Mouse (Mus musculus) lung, adult 2 months (tissue): ENCODE data around the gene Plcb3. TPM values are rescaled to one million over a fixed set of nuclear protein-coding genes. Genes with fewer than 3 reads are reported as not detected.
"Not testable (repeated sequence)": the region's sequence is repeated elsewhere in the genome, so short reads cannot be mapped to it uniquely, and the experiment has no call there.

Experiments
- DNase-seq: peaks from one replicate; pipeline ENCODE4 v3.0.0; 2022
- H3K4me1 ChIP-seq: fragments of 200-500 bp; 2 replicates; pipeline ENCODE4 v1.6.1; 2011; ENCODE audit warnings: low read length; ENCODE audit not compliant: control insufficient read depth, insufficient read depth
- H3K4me3 ChIP-seq: fragments of 200-500 bp; replicated peaks from 2 replicates; pipeline ENCODE3; 2011; ENCODE audit warnings: low read depth, mild to moderate bottlenecking, control low read depth, low read length; ENCODE audit errors: extremely low read depth
- CTCF ChIP-seq: fragments of 200-500 bp; IDR thresholded peaks from 2 replicates; pipeline ENCODE4 v1.5.1; 2011; ENCODE audit warnings: mild to moderate bottlenecking, low read length, control low read depth; ENCODE audit not compliant: insufficient read depth
- POLR2A ChIP-seq: fragments of 200-500 bp; IDR thresholded peaks from 2 replicates; pipeline ENCODE4 v1.6.1; 2011; ENCODE audit warnings: low read depth, mild to moderate bottlenecking, control low read depth, low read length, borderline replicate concordance; ENCODE audit errors: extremely low read depth
- WGBS: fragments of 180-500 bp; shearing (Covaris S2); methylation state at CpG from one replicate; pipeline ENCODE4 v1.1.7; 2018; 5-methylcytosine and 5-hydroxymethylcytosine counted together
- polyA plus RNA-seq: library from polyadenylated mRNA; depleted of rRNA; stranded (reverse); fragments of >200 nt; gene quantifications from 2 replicates; pipeline ENCODE4 v1.2.3, GENCODE M21; 2012

Gene Plcb3
- polyA plus RNA-seq, 1 experiment, result 124 TPM

DNA sequence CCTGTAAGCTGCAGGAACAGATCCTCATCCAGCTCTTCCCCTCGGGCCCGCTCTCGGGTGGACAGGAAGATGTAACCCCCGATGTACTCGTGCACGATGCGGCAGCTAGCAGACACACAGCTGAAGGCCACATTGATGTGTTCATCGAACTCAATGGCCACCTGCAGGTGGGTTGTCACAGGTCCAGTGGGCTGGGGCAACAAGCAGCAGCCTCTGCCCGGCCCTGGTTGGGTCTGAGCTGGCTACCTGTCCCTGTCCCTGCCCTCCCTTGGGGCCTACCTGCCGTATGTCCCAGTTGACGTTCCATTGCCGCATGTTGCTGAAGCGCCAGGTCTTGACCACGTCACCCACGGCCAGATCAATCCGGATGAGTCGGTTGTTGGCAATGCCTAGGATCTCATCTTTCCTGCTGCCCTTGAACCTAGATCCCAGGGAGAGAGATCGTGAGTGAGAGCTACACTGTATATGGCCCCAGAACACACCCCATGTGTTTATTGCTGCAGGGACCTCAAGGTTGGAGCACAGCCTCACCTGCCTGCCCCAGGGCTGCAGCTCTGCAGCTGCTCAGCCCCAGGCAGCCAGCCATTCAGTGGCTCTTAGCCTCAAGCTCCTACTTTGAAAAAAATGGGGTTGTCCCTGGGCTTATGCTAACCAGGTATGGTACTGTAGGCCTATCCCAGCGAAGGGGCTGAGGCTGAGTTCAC lies 23.2 kb upstream of the Plcb3 start:
- Histone ChIP-seq H3K4me3 (no peak overlapping the region), H3K4me1 (peaks cover 12% of the 10 kb centered on the region)
- WGBS, result 91% methylated on average over 19 of the region's 19 CpGs
- TF ChIP-seq POLR2A (no peak), CTCF (no peak)
- DNase-seq, result no peak

DNA sequence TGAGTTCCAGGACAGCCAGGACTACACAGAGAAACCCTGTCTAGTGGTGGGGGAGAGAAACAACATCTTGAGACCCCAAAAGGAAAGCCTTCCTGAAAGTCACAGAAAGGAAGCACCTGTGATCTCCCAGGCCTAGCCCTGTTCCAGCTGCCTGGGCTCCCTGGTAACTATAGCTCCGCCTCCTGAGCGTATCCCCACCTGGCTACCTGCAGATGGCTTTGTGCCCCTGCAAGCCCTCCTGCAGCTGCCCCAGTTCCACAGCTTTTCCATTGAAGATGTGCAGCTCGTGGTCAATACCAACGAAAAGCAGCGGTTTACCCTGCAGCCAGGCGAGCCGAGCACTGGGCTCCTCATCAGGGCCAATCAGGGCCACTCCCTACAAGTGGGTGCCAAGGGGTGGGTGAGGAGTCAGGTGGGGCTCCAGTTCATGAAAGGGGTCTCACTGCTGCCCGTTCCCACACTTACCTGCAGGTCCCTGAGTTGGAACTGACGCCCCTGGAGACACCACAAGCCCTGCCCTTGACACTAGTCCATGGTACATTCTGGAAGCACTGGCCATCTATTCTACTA lies 21.5 kb upstream of the Plcb3 start:
- H3K4me3 ChIP-seq, result no peak overlapping the region
- no peak for DNase-seq
- peaks cover 15% of the 10 kb centered on the region for H3K4me1 ChIP-seq
- WGBS, result 86% methylated on average over 9 of the region's 9 CpGs
- TF ChIP-seq POLR2A, result no peak
- no peak for TF ChIP-seq CTCF

DNA sequence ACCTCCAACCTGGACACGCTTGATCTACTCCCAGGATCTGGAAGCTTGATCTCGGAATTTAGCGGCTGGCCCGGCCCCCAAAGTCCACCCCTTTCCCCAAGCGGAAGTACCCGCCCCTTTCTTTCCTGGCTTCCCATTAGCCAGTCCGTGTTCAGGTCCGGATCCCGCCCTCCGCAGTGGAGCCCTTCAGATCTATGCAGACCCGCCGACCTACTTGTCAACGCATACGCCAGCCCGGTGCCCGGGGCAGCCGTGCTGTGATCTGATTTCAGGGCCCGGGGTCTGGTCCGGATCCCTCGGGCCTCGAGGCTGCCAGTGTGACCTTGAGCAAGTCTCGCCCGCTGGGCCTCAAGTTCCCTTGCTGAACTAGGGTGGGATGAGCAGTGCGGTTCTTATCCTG lies 19.7 kb upstream of the Plcb3 start, which contains the start of the genes Nudt22 and Trpt1:
Nudt22 (minus strand) TSS at position 112 of the 400 bp plus-strand sequence.
Trpt1 (plus strand) TSS at position 126 of the 400 bp plus-strand sequence.
- WGBS, result under 1% methylated on average over 24 of the region's 24 CpGs
- H3K4me1 ChIP-seq, result peaks cover 19% of the 10 kb centered on the region
- peak; percentile 86 for DNase-seq
- H3K4me3 ChIP-seq, result peak within 1 kb of the TSS; percentile 62
- TF ChIP-seq CTCF, result no peak
- peak; percentile 85; the same call in 1 of the 2 replicates for TF ChIP-seq POLR2A

DNA sequence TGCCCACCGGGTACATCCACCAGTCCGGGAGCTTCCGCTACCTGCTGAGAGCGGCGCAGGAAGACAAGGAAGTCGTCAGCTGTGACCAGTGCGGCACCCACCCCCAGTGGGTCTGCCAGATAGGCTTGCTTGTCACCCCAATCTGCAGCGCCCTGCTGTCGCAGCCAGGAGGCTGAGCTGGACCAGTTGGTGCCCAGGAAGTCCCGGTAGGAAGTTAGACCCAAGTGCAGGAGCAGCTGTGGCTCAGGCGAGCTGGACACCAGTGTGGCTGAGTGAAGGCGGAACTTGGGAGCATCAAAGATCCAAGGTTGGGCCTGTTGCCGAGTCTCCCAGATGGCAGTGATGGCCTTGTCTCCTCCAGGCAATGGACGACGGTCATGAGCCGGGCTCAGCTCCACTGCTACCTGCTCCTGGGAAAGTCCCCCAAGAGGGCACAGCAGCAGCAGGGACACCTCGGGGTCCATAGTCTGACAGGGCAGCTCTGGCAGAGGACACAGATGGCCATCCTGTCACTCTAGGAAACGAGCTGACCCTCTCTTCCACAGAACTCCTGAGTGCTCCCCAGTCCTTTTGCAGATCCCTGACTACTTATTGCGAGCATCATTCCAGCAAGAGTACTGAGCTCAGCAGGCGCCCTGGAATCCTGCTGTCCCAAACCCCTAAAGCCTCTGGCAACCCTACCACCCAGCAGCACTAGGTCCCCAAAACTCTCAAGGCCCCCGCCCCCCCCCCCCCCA lies 19.2 kb upstream of the Plcb3 start:
- WGBS, result 39% methylated on average over 21 of the region's 21 CpGs
- DNase-seq, result no peak
- TF ChIP-seq POLR2A, result no peak
- TF ChIP-seq CTCF, result no peak

GRCm38 (mm10) chr19:6994489-6994888 lies 18.2 kb upstream of the Plcb3 start:
- Histone ChIP-seq H3K4me3 (no peak overlapping the region), H3K4me1 (peaks cover 19% of the 10 kb centered on the region)
- 84% methylated on average over 8 of the region's 8 CpGs for WGBS
- DNase-seq, result no peak
- TF ChIP-seq CTCF (no peak), POLR2A (no peak)

More for the DNA sequence above, 19.2 kb upstream of the Plcb3 start:
- peaks cover 19% of the 10 kb centered on the region for H3K4me1 ChIP-seq
- H3K4me3 ChIP-seq, result peak overlapping the region; percentile 42

- whole genome bisulfite sequencing, result 84% methylated on average over 8 of the region's 8 CpGs
- Histone ChIP-seq H3K4me3 (no peak overlapping the region), H3K4me1 (peaks cover 19% of the 10 kb centered on the region)
- no peak for TF ChIP-seq CTCF
- no peak for DNase-seq
These were observed 17.7 kb upstream of the Plcb3 start for GRCm38 (mm10) chr19:6994002-6994401.

DNA sequence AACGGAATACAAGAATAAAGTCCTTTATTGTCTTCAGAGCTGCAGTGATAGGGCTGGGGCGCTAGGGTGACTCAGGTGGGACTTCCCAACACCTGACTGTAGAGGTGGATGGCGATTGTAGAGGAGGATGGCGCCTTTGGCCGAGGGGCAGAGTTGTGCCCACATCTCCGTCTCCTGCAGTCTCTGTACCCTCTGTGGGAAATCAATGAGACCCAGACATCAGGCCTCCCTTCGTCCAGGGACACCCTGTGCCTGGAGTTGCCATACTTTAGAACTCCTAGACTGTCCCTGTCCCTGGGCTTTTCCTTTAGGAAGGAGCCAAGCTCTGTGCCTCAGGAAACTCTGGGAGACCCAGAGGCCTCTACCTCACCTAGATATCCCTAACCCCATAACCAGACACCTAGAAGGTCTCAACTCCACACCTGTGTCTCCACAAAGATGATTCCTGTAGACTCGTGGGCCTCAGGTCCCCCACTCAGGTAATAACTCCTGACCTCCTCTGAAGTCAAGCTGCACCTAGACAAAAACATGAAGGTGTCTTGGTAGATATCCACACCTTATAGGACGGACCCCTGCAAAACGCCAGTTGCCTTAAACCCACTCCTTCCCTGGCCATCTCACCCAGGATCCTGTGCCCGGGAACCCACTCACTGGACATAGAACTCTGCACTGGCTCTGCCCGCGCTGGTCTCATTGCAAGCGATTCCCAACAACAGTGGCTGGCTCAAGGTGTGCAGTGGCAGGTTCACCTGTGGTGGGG lies 16.9 kb upstream of the Plcb3 start:
- no peak for DNase-seq

DNA sequence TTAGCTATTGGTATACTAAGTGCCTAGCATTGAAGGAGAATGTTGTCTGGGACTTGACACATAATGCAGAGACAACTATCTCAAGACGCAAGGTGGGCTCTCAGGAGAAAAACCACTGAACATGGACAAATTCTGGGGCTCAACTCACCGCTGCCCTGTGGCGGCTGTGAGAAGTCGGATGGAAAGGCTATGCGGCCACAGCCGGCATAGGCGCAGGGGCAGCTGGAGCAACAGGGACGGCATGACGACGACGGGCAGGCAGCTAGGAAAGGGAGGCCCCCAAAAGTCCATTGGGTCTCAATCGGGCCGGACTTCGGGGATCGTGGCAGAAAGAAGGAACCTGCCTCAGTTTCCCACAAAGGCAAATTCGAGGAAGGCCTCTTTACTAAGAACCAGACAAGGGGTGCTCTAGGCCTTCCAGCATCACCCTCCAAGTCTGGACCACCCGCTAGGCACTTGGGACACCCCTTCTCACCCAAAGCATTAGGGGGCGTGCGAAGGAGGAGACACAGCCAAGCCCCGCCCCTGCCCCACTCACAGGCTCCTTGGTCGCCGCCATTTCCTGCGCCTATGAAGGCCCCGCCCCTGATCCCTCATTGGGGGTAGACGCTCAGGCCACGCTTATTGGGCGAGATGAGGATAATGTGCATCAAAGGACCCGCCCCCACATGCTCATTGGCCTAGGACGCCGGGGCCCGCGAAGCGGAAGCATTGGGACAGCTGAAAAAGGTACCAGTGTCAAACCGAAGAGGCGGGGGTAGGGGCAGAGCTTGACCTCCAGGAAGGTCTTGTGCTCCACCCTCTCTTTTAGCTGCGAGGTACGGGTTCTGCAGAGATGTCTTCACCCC lies 16.0 kb upstream of the Plcb3 start, which contains the start of gene Dnajc4:
Dnajc4 (minus strand) TSS at position 562 of the 848 bp plus-strand sequence.
- H3K4me3 ChIP-seq, result peak within 1 kb of the TSS; percentile 94
- 1% methylated on average over 37 of the region's 37 CpGs for WGBS
- DNase-seq, result peak; percentile 91
- TF ChIP-seq POLR2A (peak; percentile 56; the same call in 1 of the 2 replicates), CTCF (no peak)
- peaks cover 23% of the 10 kb centered on the region for H3K4me1 ChIP-seq

More for the DNA sequence above, 16.9 kb upstream of the Plcb3 start:
- Histone ChIP-seq H3K4me3 (peak overlapping the region; percentile 75), H3K4me1 (peaks cover 19% of the 10 kb centered on the region)
- TF ChIP-seq CTCF, result no peak
- no peak for TF ChIP-seq POLR2A
- WGBS, result 63% methylated on average over 14 of the region's 14 CpGs

GRCm38 (mm10) chr19:6991166-6991565 lies 14.9 kb upstream of the Plcb3 start:
- not testable (repeated sequence) for DNase-seq, H3K4me3 ChIP-seq
- WGBS, result 90% methylated on average over 6 of the region's 6 CpGs
- peaks cover 22% of the 10 kb centered on the region for H3K4me1 ChIP-seq
